Mouse (Mus musculus) spleen, embryonic (tissue): ENCODE measurements at regions not wholly inside any gene's neighbourhood (a gene's known extent, or its start where the extent isn't known, plus 50 kb on each side); places are given as distances from the start of the nearest gene placed in this dataset.

Experiments used
- CTCF ChIA-PET: fragments of 350-600 bp; sonication (Branson Sonifier 250); formaldehyde crosslinking; loops from one replicate; lab custom pipeline; 2022; lab: Charles Lee

DNA sequence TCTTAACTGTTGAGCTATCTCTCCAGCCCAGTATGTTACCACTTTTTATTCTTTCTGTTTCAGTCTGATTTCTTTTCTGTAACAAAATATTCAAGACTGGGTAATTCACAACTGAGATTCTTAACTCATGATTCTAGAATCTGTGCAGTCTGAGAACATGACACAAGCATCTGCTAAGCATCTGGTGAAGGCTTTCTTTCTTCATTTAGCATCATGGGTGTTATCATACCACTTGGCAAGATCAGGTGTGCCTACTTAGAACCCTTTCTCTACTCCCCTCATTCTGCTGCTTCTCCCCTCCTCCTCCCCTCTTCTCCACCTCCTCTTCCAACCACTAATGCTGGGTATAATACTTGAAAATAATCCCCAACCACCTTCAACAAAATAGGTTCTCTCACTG lies 62.1 kb upstream of the Pfn2 start:
- CTCF ChIA-PET = no interaction called here

- CTCF ChIA-PET = no interaction called here
Measured at GRCm38 (mm10) chr3:57911831-57912596, 64.1 kb upstream of the Pfn2 start.

DNA sequence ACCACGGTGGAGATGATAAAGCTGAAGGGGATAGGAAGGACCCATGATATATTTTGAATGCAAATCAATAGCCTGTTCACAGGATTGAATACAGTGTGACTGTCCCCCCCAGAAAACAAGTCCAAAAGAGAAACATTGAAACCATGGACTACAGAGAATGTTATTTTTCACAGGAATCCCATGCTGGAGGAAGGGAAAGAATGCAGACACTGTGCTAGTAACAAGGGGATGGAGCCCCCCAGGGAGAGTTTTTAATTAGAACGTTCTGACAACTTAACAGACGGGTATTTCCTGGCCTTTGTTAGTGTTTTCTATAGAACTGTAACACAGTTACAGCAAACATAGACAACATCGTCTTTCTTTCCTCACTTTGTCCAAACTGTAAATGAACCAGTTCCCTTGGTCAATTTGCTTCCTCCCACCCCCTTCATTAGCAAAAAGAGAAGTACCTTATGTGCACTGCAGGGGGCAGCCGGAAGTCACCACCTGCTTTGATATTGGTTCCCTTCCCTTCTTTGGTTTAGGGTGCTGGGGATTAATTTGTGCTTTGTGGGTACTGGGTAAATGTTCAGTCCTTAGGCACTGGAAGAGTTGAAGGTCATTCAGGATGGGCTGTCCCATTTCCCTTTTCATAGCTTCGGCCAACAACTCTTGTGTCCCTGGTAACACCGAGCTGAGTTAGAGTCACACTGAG lies 64.9 kb upstream of the Pfn2 start:
- CTCF ChIA-PET = no interaction called here

DNA sequence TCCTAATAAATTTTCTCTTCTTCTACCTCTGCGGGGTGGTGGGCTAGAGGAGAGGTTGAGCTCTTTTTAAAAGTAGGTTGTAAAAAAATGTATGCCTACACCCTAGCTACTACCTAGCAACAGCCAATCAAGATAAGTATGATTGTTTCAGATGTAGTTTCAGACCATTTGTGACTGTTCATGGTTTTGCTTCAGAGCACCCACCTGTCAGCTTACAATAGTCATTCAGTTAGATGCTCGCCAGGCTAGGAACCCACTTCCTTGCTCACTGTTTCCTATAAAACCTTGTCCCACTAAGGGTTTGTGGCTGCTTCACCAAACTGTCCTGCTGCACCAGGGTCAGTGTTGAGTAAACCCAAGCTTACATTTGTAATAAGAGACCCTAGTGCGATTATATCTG lies 66.8 kb upstream of the Pfn2 start:
- CTCF ChIA-PET = no interaction called here

DNA sequence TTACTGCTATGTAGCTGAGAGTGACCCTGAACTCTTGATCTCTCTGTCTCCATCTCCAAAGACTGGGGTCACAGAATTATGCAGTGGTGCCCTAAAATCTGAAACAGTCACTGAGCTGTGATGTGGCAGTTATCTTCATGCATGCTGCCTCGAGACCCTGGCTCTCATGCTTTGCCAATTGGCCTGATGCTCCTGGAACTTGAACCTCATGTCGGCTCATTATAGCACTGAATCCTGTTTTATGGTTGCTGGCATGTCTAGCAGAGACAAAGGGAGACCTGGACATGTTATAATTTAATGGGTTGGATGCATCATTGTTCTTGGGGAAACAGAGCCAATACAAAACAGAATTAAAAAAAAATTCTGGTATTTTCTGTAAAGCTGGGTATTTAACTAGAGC lies 71.0 kb upstream of the Pfn2 start:
- CTCF ChIA-PET = no interaction called here

GRCm38 (mm10) chr3:57919390-57920089 lies 71.7 kb upstream of the Pfn2 start:
- CTCF ChIA-PET = interaction anchor here (0.5 kb wide), 1 partner anchor 58 kb away, joined by 3 read pairs; no protein-coding TSS in a partner anchor

GRCm38 (mm10) chr3:57920090-57920432 lies 72.2 kb upstream of the Pfn2 start:
- CTCF ChIA-PET = interaction anchor here (0.5 kb wide), 1 partner anchor 57 kb away, joined by 3 read pairs; no protein-coding TSS in a partner anchor

GRCm38 (mm10) chr3:57921071-57921882 lies 73.4 kb upstream of the Pfn2 start:
- CTCF ChIA-PET = no interaction called here

- CTCF ChIA-PET = no interaction called here
Measured at GRCm38 (mm10) chr3:57923061-57923460, 75.2 kb upstream of the Pfn2 start.

GRCm38 (mm10) chr3:57932657-57933539 lies 85.0 kb upstream of the Pfn2 start:
- CTCF ChIA-PET = no interaction called here

DNA sequence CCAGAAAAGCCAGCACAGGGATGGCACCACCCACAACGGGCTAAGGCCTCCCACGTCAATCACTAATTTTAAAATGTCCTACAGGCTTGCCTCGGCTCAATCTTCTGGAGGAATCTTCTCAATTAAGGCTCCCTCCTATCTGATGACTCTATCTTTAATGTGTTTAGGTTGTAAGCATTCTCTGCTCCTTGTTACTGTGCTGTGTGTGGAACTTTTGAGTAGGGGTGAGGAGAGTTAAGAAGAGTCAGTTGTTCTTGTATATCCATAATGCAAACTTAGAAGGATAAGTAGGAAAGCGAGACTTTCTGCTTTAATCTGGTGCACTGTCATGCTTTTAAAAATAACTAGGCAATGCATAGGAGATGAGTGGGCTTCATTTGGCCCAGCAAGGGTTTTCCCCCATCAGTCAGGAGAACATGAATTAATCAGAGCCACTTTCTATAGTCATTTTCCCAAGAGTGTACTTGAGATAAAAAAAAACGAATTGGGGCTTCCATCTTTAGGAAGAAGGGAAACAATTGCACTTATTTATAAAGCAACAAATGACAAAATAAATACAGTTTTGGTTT lies 87.2 kb upstream of the Pfn2 start:
- CTCF ChIA-PET = no interaction called here

DNA sequence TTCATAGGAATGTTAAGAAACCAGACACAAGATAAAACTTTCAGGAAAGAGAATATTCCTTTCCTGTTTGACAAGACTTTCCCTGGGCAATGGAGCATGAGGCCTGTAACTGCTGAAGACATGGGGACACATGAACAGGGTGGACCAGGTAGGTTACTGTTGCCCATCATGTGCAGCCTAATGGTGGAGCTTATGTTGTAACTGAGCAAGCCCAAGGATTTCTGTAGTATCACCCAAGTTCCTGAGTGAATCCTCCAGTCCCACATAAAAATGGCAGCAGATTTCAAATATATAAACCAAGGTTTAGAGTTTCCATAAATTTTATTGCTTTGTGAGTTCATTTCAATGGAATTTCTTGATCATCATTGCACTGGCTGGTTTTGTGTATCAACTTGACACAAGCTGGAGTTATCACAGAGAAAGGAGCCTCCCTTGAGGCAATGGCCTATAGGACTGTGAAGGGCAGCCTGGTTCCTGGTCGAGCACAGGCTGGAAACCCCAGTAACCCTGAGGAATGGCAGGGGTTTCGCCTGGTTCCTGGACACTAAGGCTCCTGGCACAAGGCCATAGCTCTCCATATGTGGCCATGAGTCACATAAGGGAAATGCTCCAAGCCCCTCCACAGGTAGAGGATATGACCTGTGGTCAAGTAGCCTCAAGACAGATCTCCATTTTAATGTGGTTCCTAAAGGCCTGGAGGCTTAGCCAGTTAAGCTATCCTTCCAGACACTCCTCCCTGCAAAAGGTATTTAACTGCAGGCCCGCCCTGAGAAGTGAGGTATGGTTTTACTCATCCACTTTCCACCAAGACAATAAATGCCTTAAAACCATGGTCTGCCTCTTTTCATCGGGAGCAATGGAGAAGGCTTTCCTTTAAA lies 92.9 kb upstream of the Pfn2 start:
- CTCF ChIA-PET = no interaction called here

DNA sequence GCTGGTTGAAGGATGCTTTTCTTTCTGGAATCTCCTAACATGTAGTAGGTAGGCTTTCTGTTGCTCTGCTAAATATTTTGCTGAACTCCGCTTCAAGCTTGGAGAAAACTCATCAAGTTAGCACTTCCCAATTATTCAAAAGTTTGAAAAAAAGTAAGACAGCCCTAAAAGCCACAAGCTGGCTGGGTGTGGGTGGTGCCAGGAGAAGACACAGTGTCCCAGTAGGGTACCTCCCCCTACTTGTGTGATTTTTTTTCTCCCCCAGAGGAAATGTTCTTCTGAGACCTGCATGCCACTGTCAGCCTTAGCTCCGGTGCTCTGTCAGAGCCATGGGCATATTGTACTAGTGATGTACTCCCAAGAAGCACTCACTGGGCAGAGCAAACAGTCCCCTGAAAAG lies 96.8 kb upstream of the Pfn2 start:
- CTCF ChIA-PET = interaction anchor here (0.6 kb wide), 1 partner anchor 11 kb away, joined by 4 read pairs; no protein-coding TSS in a partner anchor

GRCm38 (mm10) chr3:57945765-57946164 lies 97.9 kb upstream of the Pfn2 start:
- CTCF ChIA-PET = no interaction called here

- CTCF ChIA-PET = no interaction called here
Measured at GRCm38 (mm10) chr3:57947331-57947730, 99.5 kb upstream of the Pfn2 start.

DNA sequence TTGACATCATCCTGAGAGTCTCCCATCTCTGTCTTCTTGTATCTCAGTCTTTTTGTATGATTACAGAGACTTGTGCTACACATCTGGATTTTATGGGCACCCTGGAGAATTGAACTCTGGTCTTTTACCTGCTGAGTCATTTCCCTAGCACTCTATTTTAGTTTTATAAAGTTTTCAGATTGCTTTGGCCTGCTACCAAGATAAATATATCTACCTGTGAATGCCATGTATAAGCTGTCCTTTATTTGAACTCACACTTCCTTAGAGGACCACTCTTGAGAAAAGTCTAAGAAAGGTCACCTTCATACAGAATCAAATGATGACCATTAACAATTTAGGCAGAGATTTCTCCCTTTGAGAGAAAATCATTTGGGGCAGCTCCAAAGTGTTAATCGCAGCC lies 100.8 kb upstream of the Pfn2 start:
- CTCF ChIA-PET = no interaction called here

DNA sequence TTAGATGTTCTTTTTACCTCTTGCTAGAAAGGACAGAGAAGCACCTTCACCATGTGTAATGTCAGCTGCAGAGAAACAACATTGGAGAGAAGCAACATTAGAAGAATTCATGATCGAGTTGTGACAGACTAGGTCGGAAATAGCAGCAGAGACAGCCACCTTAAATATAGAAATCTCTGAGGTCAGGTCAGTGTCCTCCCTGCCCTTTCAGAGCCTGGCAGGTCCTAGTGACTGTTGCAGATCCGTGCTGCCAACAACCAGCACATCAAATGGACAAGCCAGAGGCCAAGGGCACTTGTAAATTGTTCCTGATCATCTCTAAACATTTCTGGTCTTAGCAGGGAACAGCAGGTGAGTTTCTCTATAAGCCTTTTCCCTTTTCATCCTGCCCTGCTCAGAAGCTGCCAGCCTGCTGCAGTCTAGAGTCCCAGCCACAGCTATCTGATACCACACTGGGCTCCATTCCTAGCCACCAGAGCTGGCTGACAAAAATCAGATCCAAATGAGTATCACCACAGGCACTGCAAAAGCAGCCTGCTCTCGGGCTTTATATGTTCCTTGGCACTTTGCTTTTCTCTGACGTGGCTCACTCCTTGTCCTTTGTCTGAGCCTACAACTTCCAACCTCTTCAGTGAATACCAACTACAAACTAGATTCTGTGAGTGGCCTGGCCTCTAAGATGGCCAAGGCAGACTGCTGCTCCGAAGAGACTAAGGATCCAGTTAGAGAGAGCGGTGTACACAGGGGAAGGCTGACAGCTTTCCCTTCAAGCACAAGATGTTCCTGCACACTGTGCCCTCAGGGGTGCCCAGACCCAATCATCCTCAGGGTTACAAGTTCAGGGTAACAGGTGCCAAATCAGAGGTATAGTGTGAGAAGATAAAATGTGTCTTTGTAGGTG lies 102.8 kb upstream of the Pfn2 start:
- CTCF ChIA-PET = no interaction called here

- CTCF ChIA-PET = no interaction called here
Measured at GRCm38 (mm10) chr3:57951438-57951837, 103.6 kb upstream of the Pfn2 start.
